Mouse (Mus musculus) layer of hippocampus, postnatal 25 days (tissue): ENCODE measurements around the gene Slc25a13. TPM values are rescaled to one million over a fixed set of nuclear protein-coding genes. Genes with fewer than 3 reads are reported as not detected.

Source experiments
- DNase-seq, 2 experiments: peaks; one replicate each; pipeline ENCODE4 v3.0.0; 2022; ENCODE audit warnings: mixed read lengths in 2 of 2, low spot score in 1 of 2; ENCODE audit errors: extremely low spot score in 1 of 2
- total RNA-seq, 2 experiments: library from RNA; stranded (reverse); gene quantifications; 2 replicates each; pipeline ENCODE4 v1.2.3; 2021

The Slc25a13 gene
- total RNA-seq, 2 experiments from 2014 or later, result 2.6 to 3.1 TPM

- DNase-seq, result no peak
These were observed 163.0 kb downstream of the Slc25a13 start for GRCm38 (mm10) chr6:6053946-6054345.

- no peak for DNase-seq
These were observed 164.3 kb downstream of the Slc25a13 start for GRCm38 (mm10) chr6:6052696-6053095.

DNA sequence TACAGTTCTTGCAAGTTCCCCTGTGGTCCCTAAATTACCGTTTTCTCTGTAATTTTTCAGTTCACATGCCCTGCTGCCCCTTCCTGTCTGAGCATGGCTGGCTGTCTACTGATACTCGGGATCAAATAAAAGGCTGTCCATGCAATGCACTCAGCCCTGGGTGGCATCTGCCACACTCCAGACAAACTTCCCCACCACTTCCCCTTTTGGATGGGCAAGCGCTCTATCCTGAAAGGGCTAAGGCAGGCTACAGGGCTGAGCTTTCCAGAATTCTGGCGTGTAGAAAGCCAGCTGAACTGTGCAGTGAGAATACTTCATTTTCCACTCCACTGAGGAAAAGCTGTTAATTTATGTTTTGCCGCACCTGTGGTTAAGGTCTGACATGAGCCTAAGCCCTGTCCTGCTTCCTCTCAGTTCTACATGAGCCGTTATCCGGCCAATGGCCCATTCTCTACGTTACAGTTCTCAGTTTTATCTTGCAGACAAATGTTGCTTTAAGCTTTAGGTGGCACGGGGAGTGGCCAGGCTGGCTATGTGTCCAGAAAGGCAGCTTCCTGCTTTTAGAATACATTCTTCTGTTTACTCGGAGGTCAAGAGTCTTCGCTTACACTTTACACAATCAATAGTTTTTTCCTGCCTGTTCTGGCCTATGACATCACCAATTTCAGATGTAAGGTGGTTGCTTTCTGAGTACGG lies 170.1 kb downstream of the Slc25a13 start:
- DNase-seq, result no peak

DNA sequence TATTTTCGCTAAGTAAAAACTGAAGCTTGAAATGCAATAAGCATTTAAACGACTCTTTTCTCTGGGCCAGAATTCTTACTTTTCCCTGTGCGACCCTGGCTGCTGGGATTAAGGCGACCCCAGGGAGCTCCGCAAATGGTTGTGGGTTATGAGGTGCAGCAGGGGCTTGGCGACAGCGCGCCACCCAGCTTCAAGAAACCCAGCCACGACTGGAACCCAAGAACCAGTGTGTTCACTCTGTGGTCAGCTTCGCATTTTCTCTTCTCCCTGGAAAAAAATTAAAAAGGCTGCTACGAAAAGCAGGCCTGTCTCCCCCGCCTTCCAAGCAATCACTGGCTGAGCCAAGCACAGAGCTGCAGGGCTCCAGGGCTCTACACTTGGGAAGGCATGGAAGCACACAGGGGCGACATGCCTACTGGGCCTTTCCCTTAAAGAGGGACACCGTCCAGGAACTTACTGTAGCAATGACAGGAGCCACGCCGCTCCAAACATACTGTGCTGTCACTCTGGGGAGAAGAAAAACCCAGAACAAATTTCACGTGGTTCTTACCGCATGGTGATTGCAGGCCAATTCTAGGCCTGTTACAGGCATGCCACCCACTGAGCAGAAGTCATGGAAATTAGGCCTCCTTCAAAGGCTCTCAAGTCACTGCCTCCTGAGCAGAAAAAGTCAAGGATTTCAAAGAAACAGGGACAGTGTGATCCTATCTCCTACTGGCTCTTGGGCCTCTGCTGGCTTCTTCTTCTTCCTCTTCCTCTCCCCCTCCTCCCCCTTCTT lies 178.0 kb downstream of the Slc25a13 start:
- no peak for DNase-seq

- DNase-seq, result no peak
These were observed 189.3 kb downstream of the Slc25a13 start for GRCm38 (mm10) chr6:6027664-6028063.

- DNase-seq, result no peak
These were observed 193.0 kb downstream of the Slc25a13 start for GRCm38 (mm10) chr6:6023976-6024375.

- no peak for DNase-seq
These were observed 200.0 kb downstream of the Slc25a13 start for GRCm38 (mm10) chr6:6016931-6017330.

GRCm38 (mm10) chr6:6015616-6016015 lies 201.4 kb downstream of the Slc25a13 start:
- no peak for DNase-seq

GRCm38 (mm10) chr6:6011364-6011763 lies 205.6 kb downstream of the Slc25a13 start:
- no peak for DNase-seq

DNA sequence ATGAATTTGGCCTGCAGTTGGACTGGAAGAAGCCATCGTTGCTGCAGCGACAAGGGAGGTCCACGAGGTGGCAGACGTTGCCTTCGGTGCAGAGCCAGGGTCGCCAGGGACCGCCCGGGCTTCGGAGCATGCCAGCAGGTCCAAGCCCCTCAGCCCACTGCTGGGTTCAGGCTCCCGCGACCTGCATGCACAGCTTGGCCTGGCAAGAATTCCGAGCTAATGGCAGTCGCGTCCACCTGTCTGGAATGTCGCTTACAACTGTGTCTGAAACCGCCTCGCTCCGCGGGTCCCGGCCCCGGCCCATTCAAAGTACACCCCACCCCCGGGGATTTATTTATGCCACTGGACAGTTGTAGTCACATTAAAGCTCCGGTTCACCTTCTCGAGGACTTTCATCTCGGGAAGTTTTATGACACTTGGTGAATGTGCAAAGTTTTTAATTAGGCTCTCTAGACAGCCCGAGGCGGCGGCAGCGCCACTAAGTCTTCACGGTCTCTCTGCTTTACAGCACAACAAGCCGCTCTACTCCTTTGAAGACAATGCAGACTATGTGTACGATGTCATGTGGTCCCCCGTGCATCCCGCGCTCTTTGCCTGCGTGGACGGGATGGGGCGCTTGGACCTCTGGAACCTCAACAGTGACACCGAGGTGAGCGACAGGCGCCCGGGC lies 211.1 kb downstream of the Slc25a13 start:
- peak; percentile 74 to 77 for DNase-seq

- no peak for DNase-seq
These were observed 212.1 kb downstream of the Slc25a13 start for GRCm38 (mm10) chr6:6004756-6005485.

GRCm38 (mm10) chr6:6002061-6002460 lies 214.9 kb downstream of the Slc25a13 start:
- no peak for DNase-seq

DNA sequence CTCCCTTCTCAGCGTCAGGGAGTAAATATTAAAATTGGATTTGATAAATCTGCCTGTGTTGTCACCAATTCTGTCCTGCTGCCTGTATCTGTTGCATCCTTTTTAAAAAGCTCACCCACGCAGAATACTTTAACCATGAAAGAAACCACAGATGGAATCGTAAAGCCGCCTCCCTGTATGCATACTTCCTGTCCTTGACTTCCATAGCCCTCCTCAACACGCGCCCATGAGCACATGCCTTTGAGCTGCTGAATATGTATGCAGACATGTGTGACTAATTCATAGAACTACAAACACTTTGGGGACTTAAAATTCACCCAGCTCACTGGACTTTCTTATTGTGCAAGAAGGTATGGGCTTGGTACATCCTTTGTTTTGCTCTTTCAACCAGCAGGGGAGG lies 219.4 kb downstream of the Slc25a13 start:
- DNase-seq, result no peak

DNA sequence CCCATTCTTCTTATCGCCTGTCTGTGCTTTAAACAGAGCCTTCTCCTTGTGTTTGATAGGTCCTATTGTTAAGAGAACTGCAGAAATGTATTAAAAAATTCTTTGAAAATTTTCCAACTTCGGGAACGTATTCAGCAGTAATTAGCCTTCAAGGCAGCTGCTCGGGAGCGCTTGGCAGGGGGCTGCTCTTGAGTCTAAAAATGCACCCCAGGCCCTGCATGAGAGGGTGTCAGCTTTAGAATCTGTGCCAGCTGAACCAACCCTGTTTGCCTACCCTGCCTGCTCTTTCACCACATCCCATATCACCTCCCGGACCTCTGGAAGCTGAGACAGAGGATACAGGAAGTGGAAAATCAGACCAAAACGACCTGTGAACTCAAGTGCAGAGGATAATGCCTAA lies 223.9 kb downstream of the Slc25a13 start:
- DNase-seq, result no peak

- peak in 1 of 2 experiments; percentile 42 for DNase-seq
These were observed 224.9 kb downstream of the Slc25a13 start for GRCm38 (mm10) chr6:5991817-5992755.

- no peak for DNase-seq
These were observed 225.7 kb downstream of the Slc25a13 start for GRCm38 (mm10) chr6:5991243-5991642.
